Mouse (Mus musculus): ENCODE measurements around the gene Fndc3b.

The Fndc3b gene

DNA sequence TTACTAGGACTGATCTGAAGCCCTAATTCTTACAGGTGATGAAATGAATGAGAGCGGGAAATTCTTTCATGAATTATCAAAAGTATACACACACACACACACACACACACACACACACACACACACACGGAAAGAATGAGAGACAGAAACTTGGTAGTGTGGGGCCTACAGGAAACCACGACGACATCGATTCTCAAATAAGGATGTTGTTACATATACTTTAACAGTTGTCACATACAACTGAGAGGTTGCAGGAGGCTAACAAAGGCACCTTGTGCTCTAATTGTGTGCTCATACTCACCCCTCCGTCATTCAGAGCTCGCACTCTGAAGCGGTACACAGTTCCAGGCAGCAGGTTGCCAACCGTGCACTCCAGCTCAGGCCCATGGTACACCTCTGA, 252.7 kb downstream of the Fndc3b start:
- Histone ChIP-seq H3K4me1 (replicated peaks; ENCODE audit: low read depth, low read length) (peaks cover 7% of the 10 kb centered on the region), H3K9me3 (ENCODE audit: low read length) (peaks cover 12% of the 10 kb centered on the region), H3K36me3 (ENCODE audit: insufficient read depth, low read length) (peaks cover 57% of the 10 kb centered on the region)

DNA sequence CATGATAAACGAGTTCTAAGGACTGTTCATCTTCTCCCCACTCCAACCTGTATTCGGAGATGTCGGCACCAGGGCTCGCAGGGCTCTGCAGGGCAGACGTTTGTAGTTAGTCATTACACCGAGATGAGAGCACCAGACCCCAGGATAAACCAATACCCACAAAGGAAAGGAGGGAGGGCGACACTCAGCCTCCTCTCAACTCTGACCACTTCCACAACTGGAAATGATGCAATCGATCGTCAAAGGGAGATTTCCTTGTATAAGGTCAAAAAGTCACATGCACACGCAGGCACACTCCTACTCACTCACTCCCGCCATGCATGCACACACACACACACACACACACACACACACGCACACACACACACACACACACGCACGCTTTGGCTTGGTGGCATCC, 254.6 kb downstream of the Fndc3b start:
- H3K36me3 ChIP-seq (ENCODE audit: insufficient read depth, low read length), result peaks cover 48% of the 10 kb centered on the region
- H3K4me3 ChIP-seq (replicated peaks; ENCODE audit: low read length), result no peak overlapping the region
- H3K27me3 ChIP-seq (ENCODE audit: insufficient read depth, low read length), result no peaks in the 10 kb centered on the region
- peaks cover 7% of the 10 kb centered on the region for H3K9me3 ChIP-seq (ENCODE audit: low read length)
- H3K4me1 ChIP-seq (replicated peaks; ENCODE audit: low read depth, low read length), result peaks cover 10% of the 10 kb centered on the region
- TF ChIP-seq NANOG (IDR thresholded peaks at IDR 0.05; ENCODE audit: borderline replicate concordance, low read length) (no peak), CTCF (conservative IDR thresholded peaks at IDR 0.05; ENCODE audit: low read length) (no peak), POU5F1 (IDR thresholded peaks at IDR 0.05; ENCODE audit: borderline replicate concordance, low read length) (no peak)

More for the DNA sequence above, 252.7 kb downstream of the Fndc3b start:
- Histone ChIP-seq H3K4me3 (replicated peaks; ENCODE audit: low read length) (no peak overlapping the region), H3K27me3 (ENCODE audit: insufficient read depth, low read length) (no peaks in the 10 kb centered on the region)
- TF ChIP-seq NANOG (IDR thresholded peaks at IDR 0.05; ENCODE audit: borderline replicate concordance, low read length) (no peak), POU5F1 (IDR thresholded peaks at IDR 0.05; ENCODE audit: borderline replicate concordance, low read length) (no peak), CTCF (conservative IDR thresholded peaks at IDR 0.05; ENCODE audit: low read length) (no peak)

DNA sequence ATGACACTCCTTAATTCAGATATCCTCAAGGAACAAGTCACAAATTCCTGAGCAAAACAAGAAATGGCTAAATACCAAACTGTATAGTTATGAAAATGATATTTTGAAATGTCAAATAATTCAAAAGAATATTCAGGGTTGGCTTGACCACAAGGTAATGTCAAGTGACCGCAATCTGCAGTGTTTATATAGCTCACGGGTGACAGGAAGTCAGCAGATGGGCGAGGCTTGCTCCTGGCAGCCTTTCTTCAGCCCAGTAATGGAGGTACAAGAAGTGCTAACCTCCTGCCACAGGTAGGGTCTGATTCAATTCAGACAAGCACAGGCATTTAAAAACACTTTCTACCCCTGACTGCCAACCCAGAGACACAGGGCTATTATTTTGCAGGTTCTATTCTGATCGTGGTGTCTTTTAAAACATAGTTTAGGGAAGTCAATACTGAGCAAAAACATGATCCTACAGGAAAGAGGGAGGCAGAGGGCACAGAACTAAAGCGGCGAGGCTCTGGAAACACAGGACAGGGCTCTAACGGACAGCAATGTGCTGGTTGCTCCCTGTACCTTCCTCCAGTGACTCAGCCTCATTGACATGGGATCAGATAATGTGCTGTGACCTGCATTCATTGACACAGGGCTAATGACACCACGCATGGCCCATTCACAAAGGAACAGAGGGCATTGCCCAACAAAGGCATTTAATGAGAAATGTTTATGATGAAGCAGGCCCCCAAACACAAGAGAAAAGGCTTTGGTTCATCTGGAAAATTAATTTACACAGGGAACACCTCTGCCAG, 256.5 kb downstream of the Fndc3b start:
- H3K4me1 ChIP-seq (replicated peaks; ENCODE audit: low read depth, low read length), result peaks cover 10% of the 10 kb centered on the region
- no peaks in the 10 kb centered on the region for H3K27me3 ChIP-seq (ENCODE audit: insufficient read depth, low read length)
- H3K9me3 ChIP-seq (ENCODE audit: low read length), result no peaks in the 10 kb centered on the region
- peaks cover 44% of the 10 kb centered on the region for H3K36me3 ChIP-seq (ENCODE audit: insufficient read depth, low read length)
- TF ChIP-seq CTCF (conservative IDR thresholded peaks at IDR 0.05; ENCODE audit: low read length), result no peak
- no peak for TF ChIP-seq NANOG (IDR thresholded peaks at IDR 0.05; ENCODE audit: borderline replicate concordance, low read length)
- no peak for TF ChIP-seq POU5F1 (IDR thresholded peaks at IDR 0.05; ENCODE audit: borderline replicate concordance, low read length)
- no peak overlapping the region for H3K4me3 ChIP-seq (replicated peaks; ENCODE audit: low read length)

DNA sequence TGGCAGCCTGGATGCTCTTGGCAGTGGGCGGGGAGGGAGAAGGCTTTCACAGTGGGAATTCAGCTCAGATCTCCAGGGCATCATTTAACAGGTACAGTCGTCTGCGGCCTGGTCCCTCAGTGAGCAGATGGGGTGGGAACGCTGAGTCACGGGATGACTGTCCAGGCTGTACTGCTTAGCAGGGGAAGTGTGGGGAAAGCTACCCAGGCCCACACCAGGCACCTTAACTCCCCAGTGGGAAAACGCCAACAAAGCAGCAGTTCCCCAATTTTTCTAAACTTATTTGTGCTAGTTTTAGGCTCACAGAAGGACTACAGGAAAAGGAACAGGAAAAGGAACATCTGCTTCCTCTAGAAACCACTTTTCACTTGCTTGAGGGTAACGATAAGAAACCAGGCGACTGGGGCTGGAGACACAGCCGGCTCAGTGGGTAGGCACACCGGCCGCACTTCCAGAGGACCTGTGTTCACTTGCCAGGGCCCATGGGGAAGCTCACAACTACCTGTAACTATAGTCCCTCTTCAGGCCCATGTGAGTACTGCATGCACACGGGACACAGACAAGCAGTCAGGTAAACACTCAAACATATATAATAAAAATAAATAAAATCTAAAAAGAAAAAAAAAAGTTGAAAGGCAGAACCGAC, 257.5 kb downstream of the Fndc3b start:
- H3K27me3 ChIP-seq (ENCODE audit: insufficient read depth, low read length), result no peaks in the 10 kb centered on the region
- peaks cover 40% of the 10 kb centered on the region for H3K36me3 ChIP-seq (ENCODE audit: insufficient read depth, low read length)
- peaks cover 10% of the 10 kb centered on the region for H3K4me1 ChIP-seq (replicated peaks; ENCODE audit: low read depth, low read length)
- H3K4me3 ChIP-seq (replicated peaks; ENCODE audit: low read length), result no peak overlapping the region
- TF ChIP-seq CTCF (conservative IDR thresholded peaks at IDR 0.05; ENCODE audit: low read length), result peak; percentile 56
- no peak for TF ChIP-seq NANOG (IDR thresholded peaks at IDR 0.05; ENCODE audit: borderline replicate concordance, low read length)
- no peaks in the 10 kb centered on the region for H3K9me3 ChIP-seq (ENCODE audit: low read length)

DNA sequence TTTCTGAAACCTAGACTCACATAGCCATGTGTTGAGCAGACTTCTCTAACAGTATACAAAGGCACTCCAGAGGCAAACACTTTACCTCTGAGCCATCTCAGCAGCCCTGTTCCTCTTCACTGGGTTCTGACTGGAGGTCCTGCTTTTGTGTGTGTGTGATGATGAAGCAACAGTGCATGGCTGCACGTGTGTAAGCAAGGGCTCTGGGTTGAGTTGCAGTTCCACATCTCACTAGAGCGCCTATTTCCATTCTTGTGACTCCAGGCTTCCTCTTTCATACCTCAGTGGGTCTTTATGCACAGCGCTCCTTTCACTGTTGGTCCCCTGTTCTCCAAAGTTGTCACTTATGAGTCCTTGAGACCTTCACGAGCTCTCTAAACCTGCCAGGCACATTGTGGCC, 261.7 kb downstream of the Fndc3b start:
- Histone ChIP-seq H3K4me3 (replicated peaks; ENCODE audit: low read length) (no peak overlapping the region), H3K27me3 (ENCODE audit: insufficient read depth, low read length) (no peaks in the 10 kb centered on the region)
- TF ChIP-seq POU5F1 (IDR thresholded peaks at IDR 0.05; ENCODE audit: borderline replicate concordance, low read length) (no peak), CTCF (conservative IDR thresholded peaks at IDR 0.05; ENCODE audit: low read length) (no peak), NANOG (IDR thresholded peaks at IDR 0.05; ENCODE audit: borderline replicate concordance, low read length) (no peak)

DNA sequence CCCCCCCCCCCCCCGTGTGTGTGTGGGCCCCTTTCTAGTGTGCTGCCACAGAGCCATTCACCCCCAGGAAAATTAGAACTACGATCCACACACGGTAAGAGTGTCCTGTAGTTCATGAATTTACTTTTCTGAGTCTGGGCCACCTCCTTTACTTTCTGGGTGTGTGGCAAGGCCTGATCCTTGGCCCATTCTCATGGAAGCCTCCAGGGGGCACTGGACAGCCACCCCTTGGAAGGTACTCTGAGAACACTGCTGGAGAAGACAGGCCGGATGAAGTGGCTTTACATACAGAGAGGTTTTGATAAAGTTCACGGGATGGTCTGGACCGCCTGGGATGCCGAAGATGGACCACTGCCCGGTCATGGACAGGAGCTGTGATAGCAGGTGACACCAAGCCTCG, 262.7 kb downstream of the Fndc3b start:
- TF ChIP-seq POU5F1 (IDR thresholded peaks at IDR 0.05; ENCODE audit: borderline replicate concordance, low read length) (no peak), CTCF (conservative IDR thresholded peaks at IDR 0.05; ENCODE audit: low read length) (peak; percentile 57), NANOG (IDR thresholded peaks at IDR 0.05; ENCODE audit: borderline replicate concordance, low read length) (no peak)
- no peaks in the 10 kb centered on the region for H3K27me3 ChIP-seq (ENCODE audit: insufficient read depth, low read length)
- no peaks in the 10 kb centered on the region for H3K9me3 ChIP-seq (ENCODE audit: low read length)
- peaks cover 19% of the 10 kb centered on the region for H3K36me3 ChIP-seq (ENCODE audit: insufficient read depth, low read length)
- no peak overlapping the region for H3K4me3 ChIP-seq (replicated peaks; ENCODE audit: low read length)
- H3K4me1 ChIP-seq (replicated peaks; ENCODE audit: low read depth, low read length), result peaks cover 2% of the 10 kb centered on the region

More for the DNA sequence above, 261.7 kb downstream of the Fndc3b start:
- Histone ChIP-seq H3K4me1 (replicated peaks; ENCODE audit: low read depth, low read length) (peaks cover 10% of the 10 kb centered on the region), H3K9me3 (ENCODE audit: low read length) (no peaks in the 10 kb centered on the region), H3K36me3 (ENCODE audit: insufficient read depth, low read length) (peaks cover 19% of the 10 kb centered on the region)

DNA sequence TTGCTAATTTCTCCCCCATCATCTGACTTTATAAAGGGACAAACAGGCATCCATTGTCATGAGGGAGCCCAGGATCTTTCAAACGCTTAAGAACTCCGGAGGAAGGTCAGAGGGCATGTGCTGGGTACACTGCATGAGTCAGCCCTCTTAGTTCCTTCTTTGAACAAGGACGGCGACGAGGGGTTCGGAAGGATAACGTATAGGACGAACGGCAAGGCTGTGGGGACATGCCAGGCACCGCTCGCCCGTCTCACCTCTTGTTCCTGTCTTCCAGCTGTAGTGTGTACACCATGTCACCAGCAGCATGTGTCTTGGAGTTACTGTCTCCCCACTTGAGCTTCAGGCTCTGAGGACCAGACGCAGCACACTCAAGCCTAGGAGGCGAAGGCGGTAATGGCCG, 271.4 kb downstream of the Fndc3b start:
- Histone ChIP-seq H3K4me1 (replicated peaks; ENCODE audit: low read depth, low read length) (peaks cover 19% of the 10 kb centered on the region), H3K36me3 (ENCODE audit: insufficient read depth, low read length) (peaks cover 19% of the 10 kb centered on the region), H3K4me3 (replicated peaks; ENCODE audit: low read length) (no peak overlapping the region), H3K9me3 (ENCODE audit: low read length) (no peaks in the 10 kb centered on the region), H3K27me3 (ENCODE audit: insufficient read depth, low read length) (no peaks in the 10 kb centered on the region)
- TF ChIP-seq CTCF (conservative IDR thresholded peaks at IDR 0.05; ENCODE audit: low read length) (no peak), NANOG (IDR thresholded peaks at IDR 0.05; ENCODE audit: borderline replicate concordance, low read length) (no peak), POU5F1 (IDR thresholded peaks at IDR 0.05; ENCODE audit: borderline replicate concordance, low read length) (no peak)

DNA sequence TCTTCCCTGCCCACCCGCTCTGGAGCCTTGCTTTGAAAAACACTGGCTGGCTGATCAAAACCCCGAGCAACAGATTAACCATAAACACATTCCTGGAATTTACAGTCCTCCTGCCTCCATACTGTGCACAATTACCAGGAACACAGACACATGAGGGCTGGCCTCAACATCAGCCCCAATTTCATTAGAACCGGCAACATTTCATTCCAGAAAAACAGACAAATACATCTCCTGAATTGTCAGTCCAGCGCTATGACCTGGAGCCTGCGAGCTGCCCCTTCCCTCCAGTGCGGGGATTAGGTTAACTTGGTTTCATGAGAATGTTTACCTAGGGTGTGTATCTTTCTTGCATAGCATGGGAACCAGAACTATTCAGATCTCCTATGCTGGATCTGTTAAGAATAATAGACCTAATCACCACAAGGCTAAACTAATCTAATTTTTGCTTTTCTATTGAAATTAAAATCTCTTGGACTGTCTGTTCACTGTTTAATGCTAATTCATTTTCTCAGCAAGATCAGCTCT, 275.9 kb downstream of the Fndc3b start:
- Histone ChIP-seq H3K27me3 (ENCODE audit: insufficient read depth, low read length) (no peaks in the 10 kb centered on the region), H3K9me3 (ENCODE audit: low read length) (no peaks in the 10 kb centered on the region), H3K4me1 (replicated peaks; ENCODE audit: low read depth, low read length) (peaks cover 33% of the 10 kb centered on the region), H3K36me3 (ENCODE audit: insufficient read depth, low read length) (peaks cover 19% of the 10 kb centered on the region), H3K4me3 (replicated peaks; ENCODE audit: low read length) (no peak overlapping the region)
- TF ChIP-seq CTCF (conservative IDR thresholded peaks at IDR 0.05; ENCODE audit: low read length) (no peak), POU5F1 (IDR thresholded peaks at IDR 0.05; ENCODE audit: borderline replicate concordance, low read length) (no peak), NANOG (IDR thresholded peaks at IDR 0.05; ENCODE audit: borderline replicate concordance, low read length) (no peak)

All from E14TG2a.4 (cell line).